Mouse (Mus musculus) limb, embryonic 12.5 days (tissue): ENCODE results near the gene Gm20388. TPM values are rescaled to one million over a fixed set of nuclear protein-coding genes. Genes with fewer than 3 reads are reported as not detected.
A peak's percentile ranks its signal among the peaks of the same experiment; 100 is the strongest.

Experiments
- ATAC-seq: fragments of 200-750 bp; cut with Nextera tagmentation; 2 replicates; pipeline ENCODE4 v1.8.0; 2017; ENCODE audit warnings: low read depth, moderate TSS enrichment; ENCODE audit not compliant: insufficient number of reproducible peaks, insufficient read depth, low FRiP score, low TSS enrichment
- H3K27ac ChIP-seq: fragments of 300-500 bp; sonication (generic); 2 replicates; pipeline ENCODE4 v1.5.1; 2016; ENCODE audit warnings: mild to moderate bottlenecking, moderate library complexity
- H3K27me3 ChIP-seq: fragments of 300-500 bp; sonication (generic); 2 replicates; pipeline ENCODE4 v1.6.1; 2016; ENCODE audit warnings: mild to moderate bottlenecking, moderate library complexity
- H3K36me3 ChIP-seq: fragments of 300-500 bp; sonication (generic); 2 replicates; pipeline ENCODE4 v1.6.1; 2016; ENCODE audit warnings: mild to moderate bottlenecking, moderate library complexity
- H3K4me1 ChIP-seq: fragments of 300-500 bp; sonication (generic); replicated peaks from 2 replicates; pipeline ENCODE4 v1.6.1; 2016
- H3K4me2 ChIP-seq: fragments of 300-500 bp; sonication (generic); 2 replicates; pipeline ENCODE4 v1.6.1; 2016; ENCODE audit warnings: mild to moderate bottlenecking, moderate library complexity
- H3K4me3 ChIP-seq: fragments of 300-500 bp; sonication (generic); replicated peaks from 2 replicates; pipeline ENCODE4 v1.5.1; 2016; ENCODE audit warnings: mild to moderate bottlenecking
- H3K9ac ChIP-seq: fragments of 300-500 bp; sonication (generic); replicated peaks from 2 replicates; pipeline ENCODE4 v1.6.1; 2016; ENCODE audit warnings: mild to moderate bottlenecking, moderate library complexity
- H3K9me3 ChIP-seq: fragments of 300-500 bp; sonication (generic); 2 replicates; pipeline ENCODE4 v1.6.1; 2016; ENCODE audit warnings: mild to moderate bottlenecking, moderate library complexity
- WGBS: fragments of 180-500 bp; shearing (Covaris S2); methylation state at CpG from one replicate; pipeline ENCODE4 v1.1.7; 2016; 5-methylcytosine and 5-hydroxymethylcytosine counted together
- polyA plus RNA-seq: library from polyadenylated mRNA; unstranded; fragments of >200 nt; fragmentation: Nextera tagmentation; extraction: Ambion mirVana; gene quantifications from 2 replicates; pipeline ENCODE4 v1.2.1, GENCODE M21; 2016

The Gm20388 gene
- polyA plus RNA-seq, 1 experiment from 2014 or later, result not detected

GRCm38 (mm10) chr8:120180445-120180970 is 269.9 kb downstream of the Gm20388 start:
- 41% methylated on average over 7 of the region's 7 CpGs for WGBS
- H3K4me2 ChIP-seq, result no peak overlapping the region
- H3K27me3 ChIP-seq, result peaks cover 15% of the 10 kb centered on the region; the same call in 1 of the 2 replicates
- no peaks in the 10 kb centered on the region for H3K36me3 ChIP-seq
- no peaks in the 10 kb centered on the region for H3K9me3 ChIP-seq
- no peak for ATAC-seq
- peaks cover 61% of the 10 kb centered on the region for H3K4me1 ChIP-seq
- no peak overlapping the region for H3K4me3 ChIP-seq
- no peak overlapping the region for H3K9ac ChIP-seq
- no peak overlapping the region for H3K27ac ChIP-seq

DNA sequence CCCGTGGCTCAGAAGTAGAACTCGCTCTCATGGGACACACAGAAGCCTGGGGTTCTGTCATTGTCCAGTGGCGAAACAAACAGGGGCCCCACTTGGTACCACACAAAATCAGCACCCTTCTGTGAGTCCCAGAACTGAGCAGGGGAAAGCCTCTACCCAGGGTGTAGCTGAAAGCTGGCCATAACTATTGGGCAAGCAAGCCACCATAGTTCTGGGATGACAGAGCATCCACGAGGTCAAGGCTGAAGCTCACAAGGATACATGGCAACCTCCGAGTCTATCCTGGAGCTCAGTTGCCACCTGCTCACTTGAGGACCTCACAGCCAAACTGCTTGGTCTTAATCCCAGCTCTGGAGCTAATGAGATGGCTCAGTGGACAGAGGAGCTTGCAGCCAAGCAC is 270.6 kb downstream of the Gm20388 start:
- H3K36me3 ChIP-seq, result no peaks in the 10 kb centered on the region
- H3K9ac ChIP-seq, result no peak overlapping the region
- 90% methylated on average over 5 of the region's 5 CpGs for WGBS
- H3K4me3 ChIP-seq, result no peak overlapping the region
- H3K4me2 ChIP-seq, result no peak overlapping the region
- H3K27me3 ChIP-seq, result peaks cover 8% of the 10 kb centered on the region; the same call in 1 of the 2 replicates
- ATAC-seq, result no peak
- no peak overlapping the region for H3K27ac ChIP-seq
- H3K9me3 ChIP-seq, result no peaks in the 10 kb centered on the region
- peaks cover 66% of the 10 kb centered on the region for H3K4me1 ChIP-seq

DNA sequence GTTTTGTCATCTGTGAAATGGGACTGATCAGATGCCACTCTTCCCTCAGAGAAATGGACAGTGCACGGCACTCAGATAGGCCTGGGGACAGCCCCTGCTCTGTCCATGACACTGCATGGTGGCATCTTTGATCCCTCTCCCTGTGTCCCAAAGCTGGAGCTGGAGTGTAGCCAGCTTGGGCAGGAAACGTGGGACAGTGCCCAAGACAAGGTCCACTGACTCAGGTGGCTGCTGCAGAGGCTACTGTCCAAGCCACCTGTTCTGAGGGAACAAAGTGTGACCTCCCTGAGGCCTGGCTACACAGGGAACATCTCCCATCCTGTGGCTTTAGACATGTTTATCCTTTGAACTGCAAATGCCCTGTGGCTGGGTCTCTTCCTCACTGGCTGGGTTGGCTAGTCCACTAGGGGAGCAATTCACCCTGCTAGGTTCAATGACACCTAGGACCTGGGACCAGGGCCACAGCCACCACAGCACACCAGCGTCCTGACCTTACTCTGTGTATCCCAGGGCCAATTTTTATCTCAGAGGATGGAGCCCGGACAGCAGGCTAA is 271.3 kb downstream of the Gm20388 start:
- 66% methylated on average over 4 of the region's 4 CpGs for WGBS
- ATAC-seq, result no peak

GRCm38 (mm10) chr8:120184366-120184765 is 273.7 kb downstream of the Gm20388 start:
- H3K36me3 ChIP-seq, result no peaks in the 10 kb centered on the region
- H3K9ac ChIP-seq, result no peak overlapping the region; the same call in 1 of the 2 replicates
- no peak overlapping the region for H3K4me3 ChIP-seq

More for the DNA sequence above, 271.3 kb downstream of the Gm20388 start:
- Histone ChIP-seq H3K4me2 (no peak overlapping the region), H3K4me3 (no peak overlapping the region), H3K9ac (no peak overlapping the region), H3K9me3 (no peaks in the 10 kb centered on the region), H3K27ac (no peak overlapping the region), H3K4me1 (peaks cover 66% of the 10 kb centered on the region), H3K36me3 (no peaks in the 10 kb centered on the region), H3K27me3 (peaks cover 2% of the 10 kb centered on the region; the same call in 1 of the 2 replicates)

GRCm38 (mm10) chr8:120184850-120185792 is 274.5 kb downstream of the Gm20388 start:
- ATAC-seq, result no peak
- peak overlapping the region; percentile 42; the same call in 1 of the 2 replicates for H3K9ac ChIP-seq

More at GRCm38 (mm10) chr8:120184366-120184765, 273.7 kb downstream of the Gm20388 start:
- Histone ChIP-seq H3K27ac (peak overlapping the region; percentile 92), H3K9me3 (no peaks in the 10 kb centered on the region), H3K4me1 (peaks cover 57% of the 10 kb centered on the region), H3K27me3 (no peaks in the 10 kb centered on the region), H3K4me2 (0 out of 2 replicates have a peak overlapping the region, but pooled peaks have one; percentile 43)
- 19% methylated on average over 9 of the region's 9 CpGs for WGBS
- no peak for ATAC-seq

GRCm38 (mm10) chr8:120186454-120186853 is 275.8 kb downstream of the Gm20388 start:
- Histone ChIP-seq H3K4me3 (no peak overlapping the region), H3K36me3 (no peaks in the 10 kb centered on the region), H3K9me3 (no peaks in the 10 kb centered on the region), H3K4me2 (no peak overlapping the region), H3K9ac (no peak overlapping the region), H3K27me3 (no peaks in the 10 kb centered on the region), H3K4me1 (peaks cover 65% of the 10 kb centered on the region), H3K27ac (no peak overlapping the region)
- WGBS, result 68% methylated on average over 8 of the region's 8 CpGs
- no peak for ATAC-seq

More at GRCm38 (mm10) chr8:120184850-120185792, 274.5 kb downstream of the Gm20388 start:
- Histone ChIP-seq H3K4me1 (peaks cover 60% of the 10 kb centered on the region), H3K4me3 (no peak overlapping the region), H3K36me3 (no peaks in the 10 kb centered on the region), H3K27me3 (no peaks in the 10 kb centered on the region), H3K4me2 (peak overlapping the region; percentile 43), H3K9me3 (no peaks in the 10 kb centered on the region), H3K27ac (peak overlapping the region; percentile 92)
- 24% methylated on average over 16 of the region's 17 CpGs for WGBS

GRCm38 (mm10) chr8:120188510-120188909 is 277.9 kb downstream of the Gm20388 start:
- H3K4me1 ChIP-seq, result peaks cover 71% of the 10 kb centered on the region
- H3K36me3 ChIP-seq, result no peaks in the 10 kb centered on the region
- no peaks in the 10 kb centered on the region for H3K9me3 ChIP-seq
- H3K27ac ChIP-seq, result no peak overlapping the region
- WGBS, result 87% methylated on average over 6 of the region's 6 CpGs
- no peak overlapping the region for H3K4me2 ChIP-seq
- no peak overlapping the region for H3K4me3 ChIP-seq
- ATAC-seq, result no peak
- H3K27me3 ChIP-seq, result no peaks in the 10 kb centered on the region
- H3K9ac ChIP-seq, result no peak overlapping the region

GRCm38 (mm10) chr8:120189440-120189839 is 278.8 kb downstream of the Gm20388 start:
- Histone ChIP-seq H3K9me3 (no peaks in the 10 kb centered on the region), H3K4me2 (no peak overlapping the region), H3K27me3 (no peaks in the 10 kb centered on the region), H3K4me1 (peaks cover 63% of the 10 kb centered on the region), H3K36me3 (no peaks in the 10 kb centered on the region), H3K4me3 (no peak overlapping the region), H3K9ac (no peak overlapping the region), H3K27ac (peak overlapping the region; percentile 94; the same call in 1 of the 2 replicates)
- ATAC-seq, result no peak
- 76% methylated on average over 6 of the region's 6 CpGs for WGBS

- Histone ChIP-seq H3K27me3 (no peaks in the 10 kb centered on the region), H3K4me3 (no peak overlapping the region), H3K9ac (no peak overlapping the region), H3K36me3 (no peaks in the 10 kb centered on the region), H3K4me2 (no peak overlapping the region), H3K27ac (peak overlapping the region; percentile 94), H3K4me1 (peaks cover 55% of the 10 kb centered on the region), H3K9me3 (no peaks in the 10 kb centered on the region)
- no peak; the same call in 1 of the 2 replicates for ATAC-seq
- 77% methylated on average over 17 of the region's 17 CpGs for WGBS
Observed at GRCm38 (mm10) chr8:120190107-120190809, 279.6 kb downstream of the Gm20388 start.

DNA sequence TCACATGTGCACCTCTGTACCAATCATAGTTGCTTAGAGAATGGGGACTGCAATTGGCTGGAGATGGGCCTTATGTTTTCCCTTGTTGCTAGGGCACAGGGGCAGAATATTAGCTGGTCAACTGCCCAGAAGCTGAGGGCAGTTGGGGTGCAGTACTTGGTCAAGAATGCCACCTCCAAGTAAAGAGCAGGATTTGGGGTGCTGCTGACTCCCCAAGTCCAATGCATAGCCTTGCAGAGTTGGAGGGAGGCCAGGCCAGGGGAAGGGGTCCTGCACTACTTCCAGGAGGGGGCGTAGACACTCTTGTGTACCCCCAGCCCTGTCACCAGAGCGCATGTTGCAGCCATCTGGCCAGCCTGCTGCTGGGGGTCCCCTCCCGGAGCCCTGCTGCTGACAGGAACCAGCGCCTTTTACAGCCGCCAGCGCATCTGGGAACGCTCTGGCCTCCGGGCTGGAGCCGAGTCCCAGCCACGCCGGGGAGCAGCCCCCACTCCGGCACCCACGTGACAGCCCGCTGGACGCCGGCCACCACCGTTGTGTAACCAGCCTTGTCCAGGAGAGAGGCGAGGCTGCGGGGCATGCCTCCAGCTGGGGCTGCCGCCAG is 280.3 kb downstream of the Gm20388 start:
- Histone ChIP-seq H3K4me1 (peaks cover 48% of the 10 kb centered on the region), H3K4me3 (peak overlapping the region; percentile 23), H3K27me3 (no peaks in the 10 kb centered on the region), H3K9ac (peak overlapping the region; percentile 38; the same call in 1 of the 2 replicates), H3K36me3 (no peaks in the 10 kb centered on the region), H3K4me2 (peak overlapping the region; percentile 57), H3K27ac (peak overlapping the region; percentile 94), H3K9me3 (no peaks in the 10 kb centered on the region)
- ATAC-seq, result peak; percentile 88
- WGBS, result 26% methylated on average over 20 of the region's 20 CpGs
